Mouse (Mus musculus) heart, postnatal 4 days (tissue): Measurements from ENCODE around the gene Slc41a3. TPM values are rescaled to one million over a fixed set of nuclear protein-coding genes. Genes with fewer than 3 reads are reported as not detected.
"Not testable (repeated sequence)": the region's sequence is repeated elsewhere in the genome, so short reads cannot be mapped to it uniquely, and the experiment has no call there.

Experiments
- DNase-seq: peaks from one replicate; pipeline ENCODE4 v3.0.0; 2021
- total RNA-seq, 2 experiments: library from RNA; stranded (reverse); gene quantifications; 2 replicates each; pipeline ENCODE4 v1.2.3; 2021

The Slc41a3 gene
- total RNA-seq, 2 experiments from 2014 or later, result 19.4 to 19.8 TPM

GRCm38 (mm10) chr6:90625207-90625994 is 20.9 kb downstream of the Slc41a3 start:
- DNase-seq, result no peak

GRCm38 (mm10) chr6:90627556-90627955 is 23.0 kb downstream of the Slc41a3 start:
- no peak for DNase-seq

GRCm38 (mm10) chr6:90629506-90629905 is 25.0 kb downstream of the Slc41a3 start:
- DNase-seq, result no peak

DNA sequence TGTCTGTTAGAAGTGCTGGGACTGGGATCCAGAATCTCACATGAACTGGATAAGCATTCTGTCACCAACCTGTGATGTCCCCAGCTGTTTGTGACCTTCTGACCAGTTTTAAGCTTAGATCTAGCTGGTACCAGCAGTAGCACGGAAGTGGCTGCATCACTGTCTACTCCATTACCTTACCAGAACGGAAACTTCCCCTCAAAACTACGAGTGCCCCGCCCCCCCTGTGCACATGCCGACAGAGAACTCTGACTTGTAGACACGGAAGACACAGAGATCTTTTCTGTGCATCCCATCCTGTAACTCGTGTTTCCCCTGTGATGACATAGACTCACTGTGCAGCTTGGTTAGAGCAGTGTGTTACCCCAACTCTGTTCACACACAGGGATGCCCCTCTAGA is 25.9 kb downstream of the Slc41a3 start:
- no peak for DNase-seq

GRCm38 (mm10) chr6:90632526-90632925 is 28.0 kb downstream of the Slc41a3 start:
- DNase-seq, result not testable (repeated sequence)

DNA sequence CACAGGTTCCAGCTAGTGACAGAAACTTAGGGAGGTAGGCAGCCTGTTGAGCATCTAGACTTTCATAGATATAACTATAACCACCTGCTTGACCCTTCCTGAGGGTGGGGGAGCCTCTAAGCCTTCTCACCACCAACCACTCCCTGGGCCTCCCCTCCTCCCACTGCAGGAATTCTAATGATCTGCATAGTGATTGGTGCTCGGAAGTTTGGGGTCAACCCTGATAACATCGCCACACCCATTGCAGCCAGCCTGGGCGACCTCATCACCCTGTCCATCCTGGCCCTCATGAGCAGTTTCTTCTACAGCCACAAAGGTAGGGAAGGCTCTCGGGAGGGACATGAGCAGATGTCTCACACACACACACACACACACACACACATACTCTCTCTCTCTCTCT is 30.6 kb downstream of the Slc41a3 start:
- DNase-seq, result no peak

- no peak for DNase-seq
These were observed 31.1 kb downstream of the Slc41a3 start for GRCm38 (mm10) chr6:90635611-90636010.

DNA sequence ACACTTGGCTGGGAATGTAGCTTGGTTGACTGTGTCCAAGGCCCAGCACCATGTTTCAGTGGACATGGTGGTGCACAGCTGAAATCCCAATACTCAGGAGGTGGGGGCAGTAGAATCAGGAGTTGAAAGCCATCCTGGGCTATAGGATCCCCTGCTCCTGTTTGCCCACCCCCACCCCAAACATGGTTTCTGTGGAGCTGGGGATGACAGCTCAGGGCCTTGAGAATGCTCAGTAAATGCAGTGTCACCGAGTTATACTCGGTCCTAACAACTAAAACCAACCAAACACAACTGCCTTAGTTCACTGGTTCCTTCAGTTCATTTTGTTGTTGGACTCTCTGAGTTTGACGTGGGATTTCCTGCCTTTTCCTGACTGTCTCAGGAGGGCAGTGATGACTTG is 38.5 kb downstream of the Slc41a3 start:
- no peak for DNase-seq

DNA sequence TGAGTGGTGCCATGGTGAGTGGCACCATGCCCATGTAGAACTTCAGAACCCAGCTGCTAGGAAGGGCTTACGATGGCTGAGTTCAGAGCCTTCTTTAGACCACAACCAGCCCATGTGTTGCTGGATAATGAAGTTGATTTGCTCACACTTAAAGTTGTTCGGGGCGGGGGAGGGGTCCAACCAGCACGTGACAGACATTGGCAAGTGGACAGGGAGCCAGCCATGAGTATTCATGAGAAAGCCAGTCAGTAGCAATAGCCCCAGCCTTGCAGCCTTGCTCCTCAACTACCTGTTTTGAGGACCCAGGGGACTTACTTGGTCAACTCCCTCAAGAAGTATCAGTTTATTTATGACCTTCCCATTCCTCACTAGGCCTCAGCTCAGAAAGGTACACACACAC is 40.4 kb downstream of the Slc41a3 start:
- DNase-seq, result no peak

- no peak for DNase-seq
These were observed 43.9 kb downstream of the Slc41a3 start for GRCm38 (mm10) chr6:90648391-90648790.

- no peak for DNase-seq
These were observed 44.8 kb downstream of the Slc41a3 start for GRCm38 (mm10) chr6:90649279-90649678.

- no peak for DNase-seq
These were observed 46.1 kb downstream of the Slc41a3 start for GRCm38 (mm10) chr6:90650634-90651033.

DNA sequence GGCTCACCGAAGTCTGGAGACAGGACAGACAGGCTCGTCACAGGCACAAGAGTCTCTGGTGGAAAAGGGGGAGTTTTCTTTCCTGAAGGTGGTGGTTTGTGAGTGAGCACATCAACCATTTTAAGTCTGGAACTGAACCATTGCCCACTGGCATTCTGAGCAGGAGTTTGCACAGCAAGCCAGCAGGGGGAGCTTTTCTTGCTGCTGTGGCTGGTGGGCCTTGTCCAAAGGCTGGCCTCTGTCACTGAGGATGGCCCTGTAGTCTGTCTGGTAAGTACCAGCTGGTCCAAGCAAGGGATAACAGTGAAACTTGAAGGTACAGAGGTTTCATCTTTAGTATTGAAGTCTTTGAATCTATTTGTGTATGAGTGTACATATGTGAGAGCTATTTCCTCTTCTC is 49.2 kb downstream of the Slc41a3 start:
- peak; percentile 76 for DNase-seq

DNA sequence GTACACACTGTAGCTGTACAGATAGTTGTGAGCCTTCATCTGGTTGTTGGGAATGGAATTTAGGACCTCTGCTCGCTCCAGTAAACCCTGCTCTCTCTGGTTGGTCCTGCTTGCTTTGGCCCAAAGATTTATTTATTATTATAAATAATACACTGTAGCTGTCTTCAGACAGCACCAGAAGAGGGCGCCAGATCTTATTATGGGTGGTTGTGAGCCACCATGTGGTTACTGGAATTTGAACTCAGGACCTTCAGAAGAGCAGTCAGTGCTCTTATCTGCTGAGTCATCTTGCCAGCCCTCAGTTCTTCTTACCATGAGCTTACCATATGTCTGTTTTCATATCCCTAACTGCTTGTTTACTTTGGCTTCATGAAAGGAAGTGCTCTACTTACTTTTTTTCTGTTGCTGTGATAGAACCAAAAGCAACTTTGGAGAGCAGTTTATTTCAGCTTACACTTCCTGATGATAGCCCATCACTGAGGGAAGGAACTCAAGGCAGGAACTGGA is 51.9 kb downstream of the Slc41a3 start:
- DNase-seq, result peak; percentile 31

DNA sequence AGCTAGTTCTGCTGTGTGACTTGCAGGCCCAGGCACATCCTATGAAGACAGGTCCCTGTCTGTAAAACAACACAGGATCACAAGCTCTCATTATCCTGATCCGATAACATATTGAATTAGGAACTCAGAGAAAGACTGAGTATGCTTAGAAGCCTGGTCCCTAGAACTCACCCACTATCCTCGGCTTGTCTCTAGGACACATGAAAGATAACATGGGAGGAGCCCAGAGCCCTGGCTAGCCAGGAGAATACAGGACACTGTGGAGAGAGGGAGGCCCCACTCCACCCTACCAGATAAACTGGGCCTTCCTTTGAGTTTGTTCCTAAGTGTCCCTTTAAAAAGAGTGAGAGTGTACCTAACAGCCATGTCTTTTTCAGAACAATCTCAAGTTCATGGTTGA is 55.4 kb downstream of the Slc41a3 start:
- DNase-seq, result no peak

- DNase-seq, result no peak
These were observed 56.0 kb downstream of the Slc41a3 start for GRCm38 (mm10) chr6:90660398-90661028.

DNA sequence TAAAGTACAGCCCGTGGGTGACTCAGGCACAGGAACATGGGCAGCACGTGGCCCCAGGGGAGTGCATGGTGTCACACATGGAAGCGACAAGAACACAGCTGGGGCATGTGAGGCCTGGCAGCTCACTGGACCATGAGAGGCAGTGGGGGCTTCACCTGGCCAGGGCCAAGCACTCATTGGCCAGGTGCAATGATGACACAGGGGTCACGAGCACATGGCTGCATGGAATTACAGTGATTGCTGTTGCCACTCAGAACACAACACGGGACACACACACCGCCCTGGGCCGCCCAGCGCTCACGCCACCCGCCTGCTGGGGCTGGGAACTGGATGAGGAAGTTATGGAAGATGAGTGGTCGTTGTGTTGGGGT is 56.5 kb downstream of the Slc41a3 start:
- no peak for DNase-seq

GRCm38 (mm10) chr6:90662148-90662547 is 57.6 kb downstream of the Slc41a3 start:
- no peak for DNase-seq

DNA sequence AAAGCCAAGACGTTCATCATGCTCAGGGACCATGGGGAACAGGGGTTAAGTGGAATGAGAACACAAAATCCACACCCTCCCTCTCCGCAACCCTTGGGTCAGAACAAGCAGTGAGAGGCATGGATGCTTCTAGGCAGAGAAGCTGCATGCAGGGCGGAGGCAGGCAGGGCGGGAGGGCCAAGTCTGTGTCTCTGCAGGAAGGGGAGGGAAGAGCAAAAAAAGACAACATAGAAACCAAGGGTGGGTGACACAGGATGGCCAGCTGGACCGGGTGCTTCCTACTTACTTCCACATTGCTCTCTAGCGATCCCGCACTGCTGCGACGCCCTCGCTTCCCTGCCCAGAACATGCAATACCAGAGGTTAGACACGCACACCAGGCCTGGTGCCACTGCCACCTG is 59.2 kb downstream of the Slc41a3 start:
- DNase-seq, result no peak

GRCm38 (mm10) chr6:90668693-90669092 is 64.2 kb downstream of the Slc41a3 start:
- DNase-seq, result no peak

DNA sequence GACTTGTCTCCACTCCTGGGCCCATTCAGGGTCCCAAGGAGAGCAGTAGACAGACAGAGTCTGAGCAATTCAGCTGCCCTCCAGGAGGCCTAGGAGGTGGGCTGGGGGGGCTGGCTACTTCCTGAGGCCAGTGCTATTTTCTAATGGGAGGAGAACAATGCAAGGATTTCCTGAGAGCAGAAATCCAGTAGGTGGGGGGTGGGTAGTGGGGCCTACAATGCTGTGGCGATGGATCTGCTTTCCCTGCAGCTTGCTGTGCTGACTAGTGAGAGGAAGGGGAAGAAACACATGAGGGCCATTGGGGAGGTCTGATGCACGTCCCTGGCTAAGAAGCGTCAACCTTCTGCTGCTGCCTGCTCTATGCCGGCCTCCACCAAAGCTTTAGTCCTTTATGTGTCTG is 74.2 kb downstream of the Slc41a3 start:
- peak; percentile 54 for DNase-seq

DNA sequence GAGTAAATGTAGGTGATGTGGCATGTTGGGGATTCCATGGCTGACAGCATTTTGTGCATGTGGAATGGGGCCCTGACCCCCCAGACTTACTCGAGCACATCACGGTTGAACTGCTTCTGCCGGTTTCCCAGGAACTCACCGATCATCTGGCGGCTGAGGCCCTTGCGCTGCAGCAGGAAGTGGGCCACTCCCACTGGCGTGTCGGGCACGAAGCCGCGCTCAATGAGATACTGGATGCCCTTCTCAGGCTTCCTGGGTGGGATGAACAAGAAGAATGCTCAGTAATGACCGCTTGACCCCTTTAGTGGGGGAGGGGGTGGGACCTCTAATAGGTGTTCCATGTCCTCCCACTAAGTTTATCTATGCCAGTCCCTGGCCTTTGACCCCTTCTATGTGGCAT is 75.9 kb downstream of the Slc41a3 start:
- no peak for DNase-seq

GRCm38 (mm10) chr6:90683831-90684532 is 79.5 kb downstream of the Slc41a3 start:
- DNase-seq, result no peak
